ENCODE assay signal across 9 mouse cellular contexts in genomic region chr8:111157617-111158016, GRCm38 (mm10).
A peak's percentile ranks its signal among the peaks of the same experiment; 100 is the strongest.
DNase-seq lines count a peak whose midpoint lies in the region; ATAC-seq and TF ChIP-seq lines count a peak whose summit lies in the region.
"Had no signal": no experiment of that assay in that cellular context is flagged by ENCODE, and none has a peak within 500 bp of the region (broad histone marks: within the 10 kb centered on the region; RNA-seq: fewer than 3 reads in every experiment).

No protein-coding gene starts in this region.

- H3K9ac ChIP-seq in liver, embryonic 11.5 days (ENCODE audit: low read depth, low read length): no peak overlapping the region
- H3K9ac ChIP-seq: liver, embryonic 15.5 days had no signal

- H3K4me2 ChIP-seq in liver, embryonic 11.5 days: no peak overlapping the region
- H3K4me2 ChIP-seq: liver, embryonic 15.5 days had no signal

- H3K27me3 ChIP-seq in liver, embryonic 11.5 days (replicated peaks; ENCODE audit: control insufficient read depth, insufficient read depth, low read length): no peaks in the 10 kb centered on the region
- H3K27me3 ChIP-seq: liver, embryonic 15.5 days had no signal

- no peak overlapping the region for H3K27ac ChIP-seq in gastrocnemius, adult 2 months
- H3K27ac ChIP-seq in liver, embryonic 11.5 days (ENCODE audit: low read depth, low read length): no peak overlapping the region
- H3K27ac ChIP-seq in olfactory bulb, adult 2 months (ENCODE audit: insufficient read depth, low read depth, low read length): no peak overlapping the region
- H3K27ac ChIP-seq: liver, embryonic 15.5 days had no signal

- no peak overlapping the region for H3K4me3 ChIP-seq in gastrocnemius, adult 2 months
- no peak overlapping the region for H3K4me3 ChIP-seq in liver, embryonic 11.5 days (ENCODE audit: low read depth, low read length)
- no peak overlapping the region for H3K4me3 ChIP-seq in olfactory bulb, adult 2 months (ENCODE audit: insufficient read depth, low read depth, low read length)
- H3K4me3 ChIP-seq: liver, embryonic 15.5 days had no signal

- peak; percentile 33 for DNase-seq in urinary bladder, adult 2 months (ENCODE audit: low spot score)
- no peak for DNase-seq in urinary bladder, postnatal 10 days (ENCODE audit: low spot score)
- DNase-seq in cerebellum, adult 9-11 months: peak; percentile 47
- DNase-seq in gastrocnemius, adult 2 months: peak; percentile 66
- peak; percentile 28 to 67 for DNase-seq in kidney, adult 8-10 months
- peak; percentile 54 for DNase-seq in liver, embryonic 11.5 days (ENCODE audit: low spot score)
- DNase-seq in thymus, postnatal 14 days: peak; percentile 49

- peak; percentile 63; the same call in 1 of the 2 replicates for ATAC-seq in liver, embryonic 11.5 days (replicated peaks; ENCODE audit: low FRiP score)

- peak; percentile 70 for TF ChIP-seq CTCF in gastrocnemius, adult 2 months (IDR thresholded peaks at IDR 0.05)
- TF ChIP-seq CTCF in olfactory bulb, adult 2 months (IDR thresholded peaks at IDR 0.05; ENCODE audit: insufficient read depth, low read depth, low read length): peak; percentile 54; the same call in 1 of the 2 replicates

- H3K36me3 ChIP-seq in liver, embryonic 11.5 days (ENCODE audit: control insufficient read depth, insufficient read depth, low read length): peaks cover 29% of the 10 kb centered on the region

- no peak for TF ChIP-seq POLR2A in olfactory bulb, adult 2 months (IDR thresholded peaks at IDR 0.05; ENCODE audit: insufficient read depth, low read depth, low read length)

- no peaks in the 10 kb centered on the region for H3K4me1 ChIP-seq in liver, embryonic 11.5 days (replicated peaks; ENCODE audit: control insufficient read depth, insufficient read depth, low read length)
- H3K4me1 ChIP-seq in olfactory bulb, adult 2 months (ENCODE audit: control insufficient read depth, insufficient read depth, low read length): no peaks in the 10 kb centered on the region; the same call in 1 of the 2 replicates
- H3K4me1 ChIP-seq: liver, embryonic 15.5 days had no signal

- intact Hi-C loops in gastrocnemius, adult 2 months (cut with DNase I): loop anchor here (10.0 kb wide), 2 partner anchors 97 to 127 kb away; partner anchors contain the start of gene Glg1

- H3K9me3 ChIP-seq in liver, embryonic 11.5 days (ENCODE audit: control insufficient read depth, low read length): no peaks in the 10 kb centered on the region
- H3K9me3 ChIP-seq: liver, embryonic 15.5 days had no signal

- WGBS in liver, embryonic 11.5 days: 52% methylated on average over 14 of the region's 14 CpGs
- WGBS in olfactory bulb, adult 2 months: 38% methylated on average over 14 of the region's 14 CpGs
